Mouse (Mus musculus) adrenal gland, adult 2 months (tissue): ENCODE measurements around the gene Uba3. TPM values are rescaled to one million over a fixed set of nuclear protein-coding genes. Genes with fewer than 3 reads are reported as not detected.

Experiments
- DNase-seq: peaks from one replicate; pipeline ENCODE4 v3.0.0; 2021
- polyA plus RNA-seq: library from polyadenylated mRNA; depleted of rRNA; stranded (reverse); fragments of >200 nt; gene quantifications from 2 replicates; pipeline ENCODE4 v1.2.3, GENCODE M21; 2012; rRNA removed
- total RNA-seq, 2 experiments: library from RNA; stranded (reverse); gene quantifications; 2 replicates each; pipeline ENCODE4 v1.2.3; 2021

Gene Uba3
- total and polyA plus RNA-seq, 3 experiments: 3.4 to 66.6 (median 60.0) TPM

GRCm38 (mm10) chr6:97141811-97142210, 63.6 kb downstream of the Uba3 start:
- no peak for DNase-seq

Other genes with a start within 250 kb of the Uba3 start
- 1 to 10 TPM in 1 of 2 experiments, under 1 TPM in 1; 0.98 to 1.6 TPM for gene Fam19a4, start 145.2 kb downstream of the Uba3 start, total RNA-seq
- gene Fam19a4, start 145.2 kb downstream of the Uba3 start, polyA plus RNA-seq: 0.11 and 0.37 TPM in 2 replicates
- gene Eogt, start 56.5 kb downstream of the Uba3 start, total RNA-seq: 10 to 100 TPM; 32.4 to 45.8 TPM
- gene Eogt, start 56.5 kb downstream of the Uba3 start, polyA plus RNA-seq: 13.3 and 22.3 TPM in 2 replicates
- 10 to 100 TPM; 49.3 to 61.8 TPM for gene Tmf1, start 26.5 kb downstream of the Uba3 start, total RNA-seq
- 1.9 and 2.4 TPM in 2 replicates for gene Tmf1, start 26.5 kb downstream of the Uba3 start, polyA plus RNA-seq
- 100 to 1,000 TPM; 115 to 146 TPM for gene Arl6ip5, start 5.0 kb upstream of the Uba3 start, total RNA-seq
- 40.7 and 47.9 TPM in 2 replicates for gene Arl6ip5, start 5.0 kb upstream of the Uba3 start, polyA plus RNA-seq
- gene Lmod3, start 47.1 kb upstream of the Uba3 start, total RNA-seq: not detected
- not detected in 2 replicates for gene Lmod3, start 47.1 kb upstream of the Uba3 start, polyA plus RNA-seq